Mouse (Mus musculus): ENCODE results near the gene Has3. TPM values are rescaled to one million over a fixed set of nuclear protein-coding genes. Genes with fewer than 3 reads are reported as not detected.
A peak's percentile ranks its signal among the peaks of the same experiment; 100 is the strongest.

The Has3 gene
- polyA plus RNA-seq, 1 experiment: 2.0 TPM

- WGBS: 97% methylated on average over 5 of the region's 5 CpGs
- no peak overlapping the region for H3K4me3 ChIP-seq (ENCODE audit: control insufficient read depth, insufficient read depth, low read length)
- peaks cover 4% of the 10 kb centered on the region; the same call in 1 of the 2 replicates for H3K4me1 ChIP-seq (replicated peaks; ENCODE audit: control insufficient read depth, insufficient read depth, low read length)
- H3K27me3 ChIP-seq (ENCODE audit: control insufficient read depth, insufficient read depth, low read length): no peaks in the 10 kb centered on the region
- no peak for TF ChIP-seq POLR2A (IDR thresholded peaks at IDR 0.05; ENCODE audit: control insufficient read depth, extremely low read depth, insufficient read depth, low read length, poor library complexity)
- TF ChIP-seq CTCF (IDR thresholded peaks at IDR 0.05; ENCODE audit: borderline replicate concordance, control insufficient read depth, extremely low read depth, insufficient read depth, low read length, poor library complexity): no peak
- H3K36me3 ChIP-seq (ENCODE audit: control insufficient read depth, insufficient read depth, low read length): peaks cover 25% of the 10 kb centered on the region
- H3K27ac ChIP-seq (ENCODE audit: control insufficient read depth, insufficient read depth, low read length): no peak overlapping the region
- DNase-seq: no peak
Measured at GRCm38 (mm10) chr8:106899473-106899872, 29.4 kb downstream of the Has3 start.

- 95% methylated on average over 17 of the region's 17 CpGs for WGBS
- peak; percentile 43 for DNase-seq
- H3K36me3 ChIP-seq (ENCODE audit: control insufficient read depth, insufficient read depth, low read length): peaks cover 38% of the 10 kb centered on the region
- TF ChIP-seq CTCF (IDR thresholded peaks at IDR 0.05; ENCODE audit: borderline replicate concordance, control insufficient read depth, extremely low read depth, insufficient read depth, low read length, poor library complexity) (no peak), POLR2A (IDR thresholded peaks at IDR 0.05; ENCODE audit: control insufficient read depth, extremely low read depth, insufficient read depth, low read length, poor library complexity) (no peak)
- H3K27me3 ChIP-seq (ENCODE audit: control insufficient read depth, insufficient read depth, low read length): no peaks in the 10 kb centered on the region
- no peak overlapping the region for H3K27ac ChIP-seq (ENCODE audit: control insufficient read depth, insufficient read depth, low read length)
- peaks cover 4% of the 10 kb centered on the region; the same call in 1 of the 2 replicates for H3K4me1 ChIP-seq (replicated peaks; ENCODE audit: control insufficient read depth, insufficient read depth, low read length)
- H3K4me3 ChIP-seq (ENCODE audit: control insufficient read depth, insufficient read depth, low read length): no peak overlapping the region
Measured at GRCm38 (mm10) chr8:106905727-106906480, 35.9 kb downstream of the Has3 start.

- H3K27ac ChIP-seq (ENCODE audit: control insufficient read depth, insufficient read depth, low read length): no peak overlapping the region; the same call in 1 of the 2 replicates
- H3K4me1 ChIP-seq (replicated peaks; ENCODE audit: control insufficient read depth, insufficient read depth, low read length): peaks cover 4% of the 10 kb centered on the region; the same call in 1 of the 2 replicates
- peaks cover 45% of the 10 kb centered on the region for H3K36me3 ChIP-seq (ENCODE audit: control insufficient read depth, insufficient read depth, low read length)
- H3K27me3 ChIP-seq (ENCODE audit: control insufficient read depth, insufficient read depth, low read length): no peaks in the 10 kb centered on the region
- 98% methylated on average over 6 of the region's 6 CpGs for WGBS
- TF ChIP-seq CTCF (IDR thresholded peaks at IDR 0.05; ENCODE audit: borderline replicate concordance, control insufficient read depth, extremely low read depth, insufficient read depth, low read length, poor library complexity) (no peak), POLR2A (IDR thresholded peaks at IDR 0.05; ENCODE audit: control insufficient read depth, extremely low read depth, insufficient read depth, low read length, poor library complexity) (no peak)
- H3K4me3 ChIP-seq (ENCODE audit: control insufficient read depth, insufficient read depth, low read length): no peak overlapping the region
- DNase-seq: no peak
Measured at GRCm38 (mm10) chr8:106906635-106907034, 36.6 kb downstream of the Has3 start.

GRCm38 (mm10) chr8:106907450-106907849, 37.4 kb downstream of the Has3 start:
- WGBS: 95% methylated on average over 6 of the region's 6 CpGs

GRCm38 (mm10) chr8:106908291-106908690, 38.2 kb downstream of the Has3 start:
- Histone ChIP-seq H3K27me3 (ENCODE audit: control insufficient read depth, insufficient read depth, low read length) (no peaks in the 10 kb centered on the region), H3K36me3 (ENCODE audit: control insufficient read depth, insufficient read depth, low read length) (peaks cover 45% of the 10 kb centered on the region), H3K4me1 (replicated peaks; ENCODE audit: control insufficient read depth, insufficient read depth, low read length) (no peaks in the 10 kb centered on the region), H3K4me3 (ENCODE audit: control insufficient read depth, insufficient read depth, low read length) (no peak overlapping the region), H3K27ac (ENCODE audit: control insufficient read depth, insufficient read depth, low read length) (no peak overlapping the region)
- 95% methylated on average over 7 of the region's 7 CpGs for WGBS
- DNase-seq: no peak
- TF ChIP-seq POLR2A (IDR thresholded peaks at IDR 0.05; ENCODE audit: control insufficient read depth, extremely low read depth, insufficient read depth, low read length, poor library complexity) (no peak), CTCF (IDR thresholded peaks at IDR 0.05; ENCODE audit: borderline replicate concordance, control insufficient read depth, extremely low read depth, insufficient read depth, low read length, poor library complexity) (no peak)

More at GRCm38 (mm10) chr8:106907450-106907849, 37.4 kb downstream of the Has3 start:
- H3K4me1 ChIP-seq (replicated peaks; ENCODE audit: control insufficient read depth, insufficient read depth, low read length): peaks cover under 1% of the 10 kb centered on the region; the same call in 1 of the 2 replicates
- H3K4me3 ChIP-seq (ENCODE audit: control insufficient read depth, insufficient read depth, low read length): no peak overlapping the region
- no peak for DNase-seq
- H3K27ac ChIP-seq (ENCODE audit: control insufficient read depth, insufficient read depth, low read length): no peak overlapping the region
- no peaks in the 10 kb centered on the region for H3K27me3 ChIP-seq (ENCODE audit: control insufficient read depth, insufficient read depth, low read length)
- peaks cover 47% of the 10 kb centered on the region for H3K36me3 ChIP-seq (ENCODE audit: control insufficient read depth, insufficient read depth, low read length)
- TF ChIP-seq CTCF (IDR thresholded peaks at IDR 0.05; ENCODE audit: borderline replicate concordance, control insufficient read depth, extremely low read depth, insufficient read depth, low read length, poor library complexity): no peak
- no peak for TF ChIP-seq POLR2A (IDR thresholded peaks at IDR 0.05; ENCODE audit: control insufficient read depth, extremely low read depth, insufficient read depth, low read length, poor library complexity)

GRCm38 (mm10) chr8:106913631-106914030, 43.6 kb downstream of the Has3 start:
- TF ChIP-seq CTCF (IDR thresholded peaks at IDR 0.05; ENCODE audit: borderline replicate concordance, control insufficient read depth, extremely low read depth, insufficient read depth, low read length, poor library complexity) (no peak), POLR2A (IDR thresholded peaks at IDR 0.05; ENCODE audit: control insufficient read depth, extremely low read depth, insufficient read depth, low read length, poor library complexity) (no peak)
- Histone ChIP-seq H3K27me3 (ENCODE audit: control insufficient read depth, insufficient read depth, low read length) (no peaks in the 10 kb centered on the region), H3K36me3 (ENCODE audit: control insufficient read depth, insufficient read depth, low read length) (peaks cover 45% of the 10 kb centered on the region), H3K27ac (ENCODE audit: control insufficient read depth, insufficient read depth, low read length) (no peak overlapping the region), H3K4me1 (replicated peaks; ENCODE audit: control insufficient read depth, insufficient read depth, low read length) (no peaks in the 10 kb centered on the region), H3K4me3 (ENCODE audit: control insufficient read depth, insufficient read depth, low read length) (no peak overlapping the region)
- WGBS: 98% methylated on average over 10 of the region's 10 CpGs
- DNase-seq: no peak

Data from thymus, adult 2 months (tissue).